Mouse (Mus musculus): ENCODE data around the gene Trim59.
"Not testable (repeated sequence)": the region's sequence is repeated elsewhere in the genome, so short reads cannot be mapped to it uniquely, and the experiment has no call there.

The Trim59 gene

GRCm38 (mm10) chr3:69044645-69045399 lies at the start of gene Trim59:
TSS of gene Trim59 (minus strand) at chr3:69044755.
- peak; percentile 91 for DNase-seq

- peak; percentile 28 for DNase-seq
These were observed 19.4 kb upstream of the Trim59 start for GRCm38 (mm10) chr3:69064005-69064404.

- DNase-seq = no peak
These were observed 18.2 kb upstream of the Trim59 start for GRCm38 (mm10) chr3:69062764-69063163.

GRCm38 (mm10) chr3:69060672-69061071 lies 16.1 kb upstream of the Trim59 start:
- no peak for DNase-seq

- DNase-seq = no peak
These were observed 11.3 kb upstream of the Trim59 start for GRCm38 (mm10) chr3:69055871-69056270.

GRCm38 (mm10) chr3:69054760-69055432 lies 10.3 kb upstream of the Trim59 start:
- no peak for DNase-seq

- DNase-seq = no peak
These were observed 7.3 kb upstream of the Trim59 start for GRCm38 (mm10) chr3:69051894-69052293.

- no peak for DNase-seq
These were observed 4.5 kb upstream of the Trim59 start for GRCm38 (mm10) chr3:69049011-69049410.

- no peak for DNase-seq
These were observed 3.1 kb upstream of the Trim59 start for GRCm38 (mm10) chr3:69047684-69048083.

- no peak for DNase-seq
These were observed 2.0 kb upstream of the Trim59 start for GRCm38 (mm10) chr3:69046509-69046908.

- DNase-seq = no peak
These were observed 1.2 kb upstream of the Trim59 start for GRCm38 (mm10) chr3:69045750-69046149.

GRCm38 (mm10) chr3:69045400-69045703 lies 797 bp upstream of the Trim59 start:
- DNase-seq = no peak

- no peak for DNase-seq
These were observed 376 bp downstream of the Trim59 start for GRCm38 (mm10) chr3:69044167-69044591.

- no peak for DNase-seq
These were observed 3.3 kb downstream of the Trim59 start for GRCm38 (mm10) chr3:69041298-69041697.

- DNase-seq = no peak
These were observed 4.5 kb downstream of the Trim59 start for GRCm38 (mm10) chr3:69040105-69040504.

GRCm38 (mm10) chr3:69026133-69026783 lies 18.3 kb downstream of the Trim59 start:
- no peak for DNase-seq

GRCm38 (mm10) chr3:69020764-69021163 lies 23.8 kb downstream of the Trim59 start:
- no peak for DNase-seq

GRCm38 (mm10) chr3:69020285-69020684 lies 24.3 kb downstream of the Trim59 start:
- DNase-seq = no peak

- DNase-seq = not testable (repeated sequence)
These were observed 25.9 kb downstream of the Trim59 start for GRCm38 (mm10) chr3:69018635-69019034.

- no peak for DNase-seq
These were observed 27.4 kb downstream of the Trim59 start for GRCm38 (mm10) chr3:69017181-69017580.

GRCm38 (mm10) chr3:69008873-69009272 lies 35.7 kb downstream of the Trim59 start:
- DNase-seq = no peak

- peak; percentile 8 for DNase-seq
These were observed 38.3 kb downstream of the Trim59 start for GRCm38 (mm10) chr3:69006246-69006760.

GRCm38 (mm10) chr3:69005338-69006245 lies 39.0 kb downstream of the Trim59 start:
- peak; percentile 52 for DNase-seq

Measured in kidney, adult 9 months (tissue).